Mouse (Mus musculus) skeletal muscle tissue, adult 2 months (tissue): ENCODE results near the gene Csnk2a1.
"Not testable (repeated sequence)": the region's sequence is repeated elsewhere in the genome, so short reads cannot be mapped to it uniquely, and the experiment has no call there.

Experiments used
- DNase-seq: peaks from one replicate; pipeline ENCODE4 v3.0.0-alpha.2; 2012; ENCODE audit warnings: low read depth, low spot score

Csnk2a1 gene

DNA sequence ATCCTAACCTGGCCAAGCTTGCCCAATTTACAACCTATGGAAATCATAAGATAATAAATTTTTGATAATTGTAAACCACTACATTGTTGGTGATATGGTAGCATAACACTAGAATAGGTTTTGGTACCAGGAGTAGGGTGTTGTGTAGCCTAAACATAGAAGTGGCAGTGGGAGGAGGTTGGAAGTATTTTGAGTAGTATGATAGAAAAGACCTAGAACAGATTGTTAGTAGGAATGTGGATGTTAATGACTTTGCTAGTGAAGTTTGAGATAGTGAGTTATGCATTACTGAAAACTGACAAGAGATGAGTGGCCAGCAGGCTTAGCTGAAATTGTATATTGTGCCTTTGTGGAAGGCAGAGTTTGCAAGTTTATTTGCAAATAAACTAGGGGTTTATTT is 3.4 kb downstream of the Csnk2a1 start:
- DNase-seq, result no peak

DNA sequence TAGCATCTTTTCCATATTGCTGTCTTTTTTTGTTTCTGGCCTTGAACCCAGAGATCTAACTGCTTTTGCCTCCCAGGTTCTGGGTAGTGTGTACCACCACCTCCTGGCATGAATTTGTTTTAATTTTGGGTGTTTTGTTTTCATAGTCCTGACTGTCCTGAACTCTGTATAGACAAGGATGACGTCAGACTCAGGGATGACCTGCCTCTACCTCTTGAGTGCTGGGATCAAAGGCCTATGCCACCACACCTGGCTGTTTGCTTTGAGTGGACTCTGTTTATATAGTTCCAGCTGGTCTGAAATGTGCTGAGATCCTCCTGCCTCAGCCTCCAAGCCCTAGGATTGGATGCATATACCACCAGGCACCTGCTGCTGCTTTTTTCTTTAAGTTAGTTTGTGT is 11.3 kb downstream of the Csnk2a1 start:
- DNase-seq, result no peak

DNA sequence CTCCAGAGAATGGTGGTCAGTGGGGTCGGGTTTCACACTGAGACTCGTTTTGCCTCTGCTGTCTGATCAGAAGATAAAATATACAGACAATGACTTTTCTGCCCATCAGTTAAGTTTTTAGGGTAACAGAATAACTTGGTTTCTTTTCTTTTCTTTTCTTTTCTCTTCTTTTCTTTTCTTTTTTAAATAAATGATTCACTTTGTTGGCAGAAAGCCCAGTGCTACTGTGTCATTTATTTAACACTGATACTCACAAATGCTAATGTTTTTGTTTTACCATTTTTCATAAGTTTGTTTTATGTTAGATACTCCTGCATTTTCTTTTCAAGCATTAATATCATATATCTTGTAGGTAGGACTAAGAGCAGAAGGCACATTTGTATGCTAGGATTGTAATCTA is 13.9 kb downstream of the Csnk2a1 start:
- DNase-seq, result no peak

DNA sequence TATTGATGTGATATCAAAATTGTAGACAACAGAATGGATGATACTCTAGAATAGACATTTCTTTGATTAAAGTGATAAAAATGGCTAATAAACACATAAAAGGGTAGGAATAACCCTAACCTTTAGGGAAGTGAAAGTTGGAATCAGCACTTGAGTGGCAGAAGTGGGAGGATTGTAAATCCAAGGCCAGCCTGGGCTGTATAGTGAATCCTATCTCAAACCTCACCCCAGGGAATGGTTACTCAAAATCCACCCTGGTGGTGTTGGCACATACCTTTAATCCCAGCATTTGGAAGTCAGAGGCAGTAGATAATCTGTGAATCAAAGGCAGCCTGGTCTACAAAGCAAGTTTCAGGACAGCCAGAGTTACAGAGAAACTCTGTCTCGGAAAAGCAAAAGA is 20.6 kb downstream of the Csnk2a1 start:
- DNase-seq, result no peak

DNA sequence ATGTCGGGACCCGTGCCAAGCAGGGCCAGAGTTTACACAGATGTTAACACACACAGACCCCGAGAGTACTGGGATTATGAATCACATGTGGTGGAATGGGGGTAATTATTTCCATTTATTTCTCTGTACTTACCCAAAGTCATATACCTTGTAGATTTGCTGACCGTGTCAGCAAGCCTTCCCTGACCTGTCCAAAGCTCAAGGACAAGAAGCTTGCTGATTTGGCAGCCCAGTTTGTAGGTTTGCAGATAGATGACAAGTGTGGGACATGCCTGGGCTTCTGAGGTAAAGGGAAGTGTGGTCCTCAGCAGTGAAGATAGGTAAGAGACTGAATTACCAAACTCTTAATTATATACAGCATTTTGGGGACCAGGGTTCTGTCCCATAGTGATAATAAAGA is 23.9 kb downstream of the Csnk2a1 start:
- DNase-seq, result no peak

DNA sequence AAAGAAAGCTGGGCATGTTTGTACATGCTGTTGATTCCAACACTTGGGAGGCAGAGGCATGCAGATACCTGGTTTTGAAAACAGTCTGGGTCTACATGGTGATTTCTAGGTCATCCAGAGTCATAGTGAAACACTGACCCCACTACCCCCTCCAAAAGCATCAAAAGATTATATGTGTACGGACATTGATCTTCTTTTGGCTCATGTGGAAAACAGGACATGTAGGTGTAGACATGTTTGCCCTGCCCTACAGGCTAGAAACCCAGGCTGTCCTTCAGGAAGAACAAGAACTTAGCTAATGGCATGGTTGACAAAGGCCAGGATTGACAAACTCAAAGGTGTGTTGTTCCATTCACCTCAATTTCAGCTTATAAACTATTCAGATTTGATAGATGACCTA is 33.1 kb downstream of the Csnk2a1 start:
- DNase-seq, result no peak

DNA sequence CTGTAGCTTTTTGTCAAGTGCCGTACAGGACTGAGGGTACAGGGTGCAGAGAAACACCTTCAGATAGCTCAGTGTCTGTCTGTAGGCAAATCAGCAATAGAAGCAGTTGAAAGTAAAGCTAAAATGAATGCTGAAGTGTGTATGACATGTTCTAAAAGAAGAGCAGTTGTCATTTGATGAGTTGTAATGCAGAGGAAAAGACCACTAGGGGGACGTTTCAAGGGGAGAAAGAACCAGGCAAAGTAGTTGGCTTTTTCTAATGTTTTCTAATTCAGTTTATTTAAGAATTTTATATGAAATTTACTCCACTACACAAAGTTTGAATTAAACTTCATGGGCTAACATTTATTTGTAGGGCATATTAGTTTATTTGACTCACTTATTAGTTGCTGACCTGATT is 47.0 kb downstream of the Csnk2a1 start:
- DNase-seq, result no peak

DNA sequence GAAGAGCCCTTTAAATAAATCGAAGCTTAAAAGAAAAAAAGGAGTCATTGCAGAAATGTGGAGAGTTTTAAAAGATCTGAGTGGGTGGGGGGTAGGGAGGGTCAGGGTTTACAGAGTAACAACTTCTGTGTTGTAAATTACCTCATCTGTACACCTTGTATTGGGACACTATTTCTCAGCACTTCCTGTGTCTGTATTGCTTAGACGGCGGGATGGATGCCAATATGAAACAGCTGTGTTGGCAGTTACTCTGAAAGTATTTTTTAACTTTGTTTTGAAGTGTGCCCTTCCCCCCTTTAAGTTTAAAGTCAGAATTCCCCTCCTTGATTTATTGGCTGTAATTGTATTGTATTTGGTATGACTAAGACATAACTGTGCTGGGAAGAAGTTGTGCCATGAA is 54.8 kb downstream of the Csnk2a1 start:
- DNase-seq, result no peak

DNA sequence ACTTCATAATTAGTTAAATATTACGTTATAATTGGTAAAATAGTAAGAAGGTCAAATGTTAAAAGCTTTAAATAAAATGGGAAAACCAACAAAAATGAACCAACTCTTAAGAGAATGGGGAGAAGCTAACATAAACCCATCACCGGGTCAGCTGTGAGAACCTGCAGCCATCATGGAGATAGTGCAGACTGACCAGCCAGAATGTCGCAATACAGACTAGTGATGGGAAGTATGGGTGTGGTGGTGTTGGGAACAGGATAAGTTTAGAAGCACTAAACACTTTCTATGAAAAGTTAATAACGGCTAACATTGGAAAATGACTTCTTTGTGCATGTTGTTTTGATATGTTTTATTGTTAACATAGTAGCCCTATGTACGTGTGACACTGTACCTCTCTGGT is 60.9 kb downstream of the Csnk2a1 start:
- no peak for DNase-seq

DNA sequence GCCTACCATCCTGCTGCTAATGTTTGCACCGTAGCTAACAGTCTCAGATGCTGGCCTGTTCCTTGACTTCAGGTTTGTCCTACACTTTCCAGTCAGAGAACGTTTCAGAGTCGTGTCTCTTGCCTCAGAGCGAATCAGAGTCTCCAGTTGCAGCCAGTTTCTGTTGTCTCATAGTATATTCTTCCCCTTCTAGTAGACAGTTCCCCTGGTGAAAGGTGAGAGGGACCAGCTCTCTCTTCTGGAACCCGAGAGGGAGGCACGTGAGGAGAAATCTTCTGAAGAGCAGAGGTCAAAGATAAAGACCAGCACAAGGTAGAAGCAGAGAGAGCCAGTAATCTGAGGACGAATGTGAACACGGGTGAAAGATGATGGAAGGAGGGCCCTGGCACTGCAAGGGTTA is 61.4 kb downstream of the Csnk2a1 start:
- DNase-seq, result no peak

DNA sequence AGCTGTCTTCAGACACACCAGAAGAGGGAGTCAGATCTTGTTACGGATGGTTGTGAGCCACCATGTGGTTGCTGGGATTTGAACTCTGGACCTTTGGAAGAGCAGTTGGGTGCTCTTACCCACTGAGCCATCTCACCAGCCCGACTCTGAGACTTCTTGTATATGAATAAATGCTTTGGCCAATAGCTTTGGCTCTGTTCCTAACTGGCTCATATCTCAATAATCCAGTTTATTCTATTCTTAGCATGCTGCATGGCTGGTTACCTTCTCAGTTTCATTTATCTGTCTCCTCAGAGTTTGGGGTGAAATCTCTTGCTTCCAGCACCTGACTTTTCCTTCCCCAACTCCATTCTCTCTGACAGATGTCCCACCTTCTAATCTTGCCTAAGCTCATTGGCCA is 63.0 kb downstream of the Csnk2a1 start:
- not testable (repeated sequence) for DNase-seq

DNA sequence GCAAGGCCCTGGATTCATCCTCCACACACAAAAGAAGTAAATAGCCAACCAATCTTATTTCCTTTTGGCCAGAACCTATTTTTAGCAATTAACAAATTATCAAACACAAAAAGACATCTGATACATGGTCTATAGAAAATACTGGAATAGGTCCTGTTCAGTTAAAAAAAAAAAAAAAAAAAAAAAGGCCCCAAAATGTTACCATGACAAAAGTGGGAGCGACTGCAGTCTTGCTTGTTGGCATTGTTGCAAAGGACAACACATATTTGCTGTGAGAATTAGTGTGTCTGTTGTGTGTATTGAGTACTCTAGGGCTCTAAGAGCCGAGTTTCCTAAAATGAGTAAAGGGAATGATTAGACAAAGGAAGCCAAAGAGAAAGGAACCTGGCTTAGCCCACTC is 65.8 kb downstream of the Csnk2a1 start:
- no peak for DNase-seq

DNA sequence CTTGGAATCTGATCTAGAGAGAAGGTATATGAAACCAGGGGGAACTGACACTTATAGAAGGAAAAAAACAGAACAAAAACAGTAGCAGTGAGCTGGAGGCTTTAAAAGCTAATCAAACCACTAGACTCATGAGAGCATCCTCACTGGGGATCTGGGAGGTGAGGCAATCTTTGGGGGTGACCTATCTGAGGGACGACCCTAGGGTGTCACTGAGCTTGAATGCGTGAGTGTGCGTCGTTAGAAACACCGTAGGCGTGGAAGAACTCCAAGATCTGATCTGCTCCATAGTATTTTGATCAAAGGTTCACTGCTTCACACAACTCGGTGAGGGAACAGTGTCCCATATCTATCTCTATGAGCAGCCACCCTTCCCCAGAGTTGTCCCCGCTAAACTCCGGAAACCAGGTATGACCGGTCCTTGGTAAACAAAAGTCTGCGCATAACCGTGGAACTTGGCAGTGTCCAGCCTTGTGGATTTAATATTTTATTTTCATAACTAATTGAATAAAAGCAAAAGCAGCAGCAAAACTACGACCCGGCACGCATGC is 66.6 kb downstream of the Csnk2a1 start:
- DNase-seq, result no peak

DNA sequence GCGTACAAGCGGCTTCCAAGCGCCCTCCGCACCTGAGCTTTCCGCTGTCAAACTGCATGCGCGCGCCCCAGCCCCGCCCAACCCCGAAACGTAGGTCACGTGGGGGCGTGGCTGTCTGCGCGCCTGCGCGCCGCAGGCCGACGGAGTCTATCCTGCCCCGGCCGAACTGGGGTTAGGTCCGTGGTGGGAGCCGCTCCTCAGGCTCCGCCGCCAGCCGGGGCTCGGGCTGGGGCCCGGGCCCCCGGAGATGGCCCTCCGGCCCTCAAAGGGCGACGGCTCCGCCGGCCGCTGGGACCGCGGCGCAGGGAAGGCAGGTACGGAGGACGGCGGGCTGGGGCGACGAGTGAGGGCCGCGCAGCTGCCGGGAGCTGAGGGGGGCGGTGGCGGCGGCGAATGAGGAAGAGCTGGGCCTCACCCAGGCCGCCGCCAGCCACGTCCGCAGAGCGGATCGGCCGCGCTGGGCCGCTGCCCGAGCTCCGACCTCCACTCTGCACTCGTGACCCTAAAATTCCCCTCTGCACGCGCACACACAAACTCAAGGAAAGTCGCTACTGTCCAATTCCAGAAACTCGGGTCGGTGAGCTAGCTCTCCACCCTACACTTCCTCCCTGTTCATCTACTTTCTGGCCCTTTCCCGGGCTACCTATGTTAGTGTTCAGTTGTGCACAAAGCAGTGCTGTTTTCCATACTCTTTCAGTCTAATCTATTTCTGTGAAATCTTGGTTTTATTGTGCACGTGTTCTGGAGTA is 67.3 kb downstream of the Csnk2a1 start, which contains the start of gene Tbc1d20:
Gene Tbc1d20 (plus strand): TSS at position 102 of the 749 bp plus-strand sequence.
- DNase-seq, result peak; percentile 90

DNA sequence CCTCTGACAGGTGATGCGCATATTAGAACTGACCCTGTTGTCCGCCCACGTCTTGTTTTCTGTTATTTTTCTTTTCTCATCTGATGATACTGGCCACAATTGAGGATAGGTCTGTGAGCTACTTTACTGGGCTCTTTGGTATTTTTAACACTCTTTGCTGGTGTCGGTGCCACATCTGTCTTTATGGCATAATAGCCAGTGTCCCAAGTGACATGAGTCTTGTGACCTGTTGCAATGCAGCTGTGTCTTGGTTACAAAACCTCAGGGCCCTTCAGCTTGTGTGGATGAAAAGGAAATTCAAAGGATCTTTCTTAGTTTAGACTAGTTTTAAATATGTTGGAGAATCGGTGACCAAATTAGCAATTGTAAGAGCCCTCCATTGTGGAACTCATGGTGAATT is 67.9 kb downstream of the Csnk2a1 start:
- no peak for DNase-seq

DNA sequence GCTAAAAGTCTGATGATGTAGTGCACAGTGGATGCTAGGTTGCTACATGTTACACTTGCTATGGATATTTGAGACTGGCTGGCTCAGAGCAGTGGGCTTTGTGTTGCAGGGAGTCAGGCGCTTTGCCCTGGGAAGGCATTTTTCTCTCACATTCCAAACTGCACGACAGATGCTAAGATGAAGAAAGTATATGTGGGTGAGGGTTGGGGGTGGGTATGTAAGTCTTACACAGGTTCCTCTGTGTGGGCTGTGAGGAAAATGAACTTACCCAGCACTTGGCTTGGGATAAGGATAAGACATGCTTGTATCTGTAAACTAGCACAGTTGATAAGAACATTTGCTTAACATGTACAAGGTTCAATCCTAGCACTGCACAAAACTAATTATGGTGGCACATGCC is 76.2 kb downstream of the Csnk2a1 start:
- DNase-seq, result no peak

DNA sequence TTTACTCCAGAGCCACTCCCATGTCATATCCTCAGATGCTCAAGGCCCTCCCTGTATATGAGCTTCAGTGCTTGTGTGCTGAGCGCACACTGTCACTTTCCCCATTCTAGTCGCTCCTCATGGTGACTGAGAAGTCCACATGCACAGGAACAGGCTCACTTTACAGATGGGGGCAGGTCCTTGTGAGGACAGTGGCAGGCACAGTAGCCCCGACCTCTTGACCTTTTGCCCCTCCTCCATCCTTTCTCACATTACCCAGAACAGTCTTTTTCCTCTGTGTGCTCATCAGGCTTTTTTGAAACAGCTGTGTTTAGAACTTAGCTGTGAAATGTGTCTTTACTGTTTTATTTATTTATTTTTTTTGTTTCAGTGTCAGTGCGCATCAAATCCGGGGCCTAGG is 77.1 kb downstream of the Csnk2a1 start:
- DNase-seq, result no peak

DNA sequence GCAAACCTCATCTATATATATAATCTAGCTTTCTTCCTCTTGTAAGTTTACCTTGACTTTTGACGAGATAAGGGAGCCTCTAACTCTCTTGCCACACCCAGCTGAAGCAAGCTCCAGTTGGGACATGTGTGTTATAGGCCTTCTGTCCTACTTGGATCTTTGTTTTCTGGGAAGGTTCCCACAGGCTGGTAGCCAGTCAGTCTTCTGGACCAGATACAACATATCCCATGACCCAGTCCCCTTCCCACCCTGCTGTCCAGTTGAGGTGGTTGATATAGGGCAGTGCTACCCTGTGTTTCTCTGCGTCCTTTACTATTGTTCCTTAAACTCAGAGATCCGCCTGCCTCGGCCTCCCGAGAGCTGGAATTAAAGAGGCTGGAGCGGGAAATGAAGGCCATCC is 78.8 kb downstream of the Csnk2a1 start:
- no peak for DNase-seq

DNA sequence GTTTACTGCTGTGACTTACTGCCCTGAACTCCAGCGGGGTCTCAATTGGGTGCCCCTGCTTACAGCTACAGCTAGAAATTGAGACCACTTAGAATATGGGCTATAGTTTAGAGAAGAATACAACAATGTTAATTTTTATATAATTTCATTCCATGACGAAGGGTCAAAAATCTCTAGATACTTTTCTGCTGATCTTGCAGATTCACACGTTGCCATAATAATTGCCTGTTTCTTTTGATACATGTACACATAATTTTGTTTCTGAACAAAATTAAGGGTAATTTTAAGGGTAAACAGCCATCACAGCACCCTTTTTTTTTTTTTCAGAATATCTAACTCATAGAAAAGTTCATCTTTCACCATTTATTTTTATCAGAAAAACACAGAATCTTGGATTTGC is 80.5 kb downstream of the Csnk2a1 start:
- DNase-seq, result no peak

DNA sequence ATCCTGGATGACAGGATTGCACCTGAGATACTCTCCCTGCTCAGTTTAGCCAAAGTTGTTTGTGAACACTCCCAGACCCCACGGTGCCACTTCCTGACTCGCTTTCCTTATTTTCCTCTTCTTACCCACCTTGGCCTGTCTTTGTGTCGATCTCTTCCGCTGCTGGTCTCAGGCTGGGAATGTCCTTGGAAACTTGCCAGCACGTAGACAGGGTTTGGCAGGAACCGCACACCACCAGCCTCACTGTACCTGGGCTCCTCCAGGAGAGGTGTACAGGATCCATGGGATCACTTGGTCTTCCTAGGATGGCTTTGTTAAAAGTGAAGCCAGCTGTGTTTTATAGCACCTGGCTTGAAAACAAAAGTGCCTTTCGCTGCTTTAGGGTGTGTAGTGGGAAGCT is 86.4 kb downstream of the Csnk2a1 start:
- no peak for DNase-seq

DNA sequence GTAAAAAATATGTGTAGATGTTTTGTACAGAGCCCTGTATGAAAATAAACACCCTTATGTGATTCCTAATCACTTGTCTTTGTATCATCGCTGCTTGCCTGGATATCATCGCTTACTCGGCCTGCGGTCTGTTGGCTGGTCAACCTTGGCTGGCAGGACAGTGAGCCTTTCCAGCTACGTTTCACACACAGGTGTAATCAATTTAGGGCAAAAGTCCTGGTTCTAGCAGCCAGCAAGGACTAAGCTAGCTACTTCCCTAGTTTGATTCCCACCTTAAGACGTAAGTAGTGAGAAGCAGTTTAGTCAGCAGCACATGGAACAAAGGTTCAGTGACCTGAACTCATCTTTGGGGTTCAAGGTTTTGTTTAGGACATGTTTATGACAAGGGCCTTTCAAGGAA is 87.3 kb downstream of the Csnk2a1 start:
- DNase-seq, result no peak

DNA sequence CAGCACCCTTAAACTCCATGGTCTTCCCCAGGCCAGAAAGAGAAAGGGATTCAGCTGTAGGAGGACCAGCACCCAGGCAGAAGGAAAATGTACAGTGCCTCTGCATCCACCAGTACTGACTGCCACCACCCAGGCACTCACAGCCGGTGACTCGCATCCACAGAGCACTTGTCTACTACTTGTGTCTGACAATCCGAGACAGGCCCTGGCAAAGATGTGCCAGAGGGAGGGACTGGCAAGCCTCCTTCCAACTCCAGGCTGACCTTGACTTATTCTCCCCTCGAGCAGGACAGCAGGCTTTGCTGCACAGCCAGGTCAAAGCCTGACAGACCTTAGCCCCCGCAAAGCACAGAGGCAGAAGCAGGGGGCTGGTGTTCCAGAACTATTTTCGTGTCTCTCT is 90.4 kb downstream of the Csnk2a1 start:
- DNase-seq, result no peak

DNA sequence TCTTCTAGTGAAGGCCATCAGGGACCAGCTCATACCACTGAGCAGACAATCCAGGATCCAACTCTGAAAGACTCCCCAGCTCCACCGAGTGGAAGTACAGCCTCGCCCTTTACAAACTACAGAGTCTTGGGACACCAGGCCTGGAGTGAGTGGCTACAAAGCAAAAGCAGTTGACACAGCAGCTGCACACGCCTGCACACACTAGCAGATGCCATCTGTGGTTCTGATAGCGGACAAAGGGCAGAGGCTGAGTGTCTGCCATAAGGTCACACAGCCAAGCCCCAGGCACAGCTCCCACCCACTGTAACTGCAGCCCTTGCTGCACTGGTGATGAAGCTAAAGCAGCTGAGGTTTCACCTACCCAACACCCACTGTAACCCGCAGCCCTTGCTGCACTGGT is 94.9 kb downstream of the Csnk2a1 start:
- no peak for DNase-seq

DNA sequence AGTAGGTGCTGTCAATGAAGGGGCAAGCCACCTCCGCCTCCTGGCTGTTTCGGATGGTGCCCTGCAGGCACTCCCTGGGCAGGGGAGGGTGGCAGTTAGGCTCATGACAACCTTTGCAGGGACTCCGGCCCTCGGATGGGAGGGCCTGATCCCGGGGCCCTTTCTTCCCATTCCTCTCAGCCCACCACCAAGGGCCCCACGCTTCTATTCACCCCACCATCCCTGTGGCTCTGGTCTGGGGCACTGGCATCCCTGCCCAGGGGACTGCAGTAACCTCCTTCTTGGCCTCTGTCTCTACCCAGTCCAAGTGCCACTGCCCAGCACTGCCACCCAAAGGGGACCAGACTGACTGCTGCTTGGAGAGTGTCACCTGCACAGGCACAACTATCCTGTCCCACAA is 95.6 kb downstream of the Csnk2a1 start:
- DNase-seq, result no peak
